Mouse (Mus musculus) forebrain, embryonic 16.5 days (tissue): Measurements from ENCODE around the gene Tmem132d. TPM values are rescaled to one million over a fixed set of nuclear protein-coding genes. Genes with fewer than 3 reads are reported as not detected.

Experiments
- ATAC-seq: fragments of 200-750 bp; cut with Nextera tagmentation; 2 replicates; pipeline ENCODE4 v1.8.0; 2017; ENCODE audit warnings: mild to moderate bottlenecking, moderate library complexity
- H3K27ac ChIP-seq: fragments of 300-500 bp; sonication (generic); 2 replicates; pipeline ENCODE4 v1.5.1; 2014; ENCODE audit warnings: low read length, control low read depth
- H3K27me3 ChIP-seq: fragments of 300-500 bp; sonication (generic); replicated peaks from 2 replicates; pipeline ENCODE4 v1.6.1; 2014; ENCODE audit warnings: low read length; ENCODE audit not compliant: control insufficient read depth, insufficient read depth
- H3K36me3 ChIP-seq: fragments of 300-500 bp; sonication (generic); 2 replicates; pipeline ENCODE4 v1.6.1; 2014; ENCODE audit not compliant: control insufficient read depth, insufficient read depth
- H3K4me1 ChIP-seq: fragments of 300-500 bp; sonication (generic); replicated peaks from 2 replicates; pipeline ENCODE4 v1.6.1; 2014; ENCODE audit warnings: low read length; ENCODE audit not compliant: control insufficient read depth, insufficient read depth
- H3K4me2 ChIP-seq: fragments of 300-500 bp; sonication (generic); 2 replicates; pipeline ENCODE4 v1.6.1; 2014; ENCODE audit warnings: mild to moderate bottlenecking, low read length, control low read depth
- H3K4me3 ChIP-seq: fragments of 300-500 bp; sonication (generic); replicated peaks from 2 replicates; pipeline ENCODE4 v1.5.1; 2014; ENCODE audit warnings: mild to moderate bottlenecking, low read length, control low read depth
- H3K9ac ChIP-seq: fragments of 300-500 bp; sonication (generic); replicated peaks from 2 replicates; pipeline ENCODE4 v1.6.1; 2014; ENCODE audit warnings: low read depth, low read length, control low read depth
- H3K9me3 ChIP-seq: fragments of 300-500 bp; sonication (generic); 2 replicates; pipeline ENCODE4 v1.6.1; 2016; ENCODE audit warnings: low read length; ENCODE audit not compliant: control insufficient read depth
- WGBS: fragments of 180-500 bp; shearing (Covaris S2); extraction: QIAGEN DNeasy Blood & Tissue Kit; methylation state at CpG from one replicate; pipeline ENCODE4 v1.1.7; 2014; 5-methylcytosine and 5-hydroxymethylcytosine counted together
- polyA plus RNA-seq: library from polyadenylated mRNA; unstranded; fragments of >200 nt; fragmentation: Nextera tagmentation; extraction: Ambion mirVana; gene quantifications from 2 replicates; pipeline ENCODE4 v1.2.1, GENCODE M21; 2015

The Tmem132d gene
- polyA plus RNA-seq, 1 experiment from 2014 or later, result 1.7 TPM

DNA sequence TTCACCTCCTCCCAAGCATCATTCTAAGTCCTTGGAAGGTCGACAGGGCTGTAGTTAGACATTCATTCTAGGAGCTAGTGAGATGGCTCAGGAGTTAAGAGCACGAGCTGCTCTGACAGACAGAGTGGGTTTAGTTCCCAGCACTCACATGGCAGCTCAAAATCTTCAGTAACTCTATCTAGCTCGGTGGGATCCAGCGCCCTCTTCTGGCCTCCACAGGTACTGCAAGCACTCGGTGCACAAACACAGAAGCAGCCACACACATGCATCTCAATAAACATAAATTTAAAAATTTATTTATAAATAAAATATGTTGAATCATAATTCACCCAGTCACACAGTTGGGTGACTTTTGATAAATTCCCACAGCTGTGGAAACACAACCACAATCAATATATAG is 321.2 kb downstream of the Tmem132d start:
- no peak overlapping the region for H3K4me3 ChIP-seq
- no peak overlapping the region for H3K9ac ChIP-seq
- no peak for ATAC-seq
- no peak overlapping the region for H3K27ac ChIP-seq
- WGBS, result 76% methylated on average over 5 of the region's 5 CpGs
- H3K4me2 ChIP-seq, result no peak overlapping the region
- no peaks in the 10 kb centered on the region for H3K27me3 ChIP-seq
- no peaks in the 10 kb centered on the region for H3K36me3 ChIP-seq
- H3K4me1 ChIP-seq, result peaks cover 8% of the 10 kb centered on the region; the same call in 1 of the 2 replicates
- peaks cover 5% of the 10 kb centered on the region; the same call in 1 of the 2 replicates for H3K9me3 ChIP-seq

DNA sequence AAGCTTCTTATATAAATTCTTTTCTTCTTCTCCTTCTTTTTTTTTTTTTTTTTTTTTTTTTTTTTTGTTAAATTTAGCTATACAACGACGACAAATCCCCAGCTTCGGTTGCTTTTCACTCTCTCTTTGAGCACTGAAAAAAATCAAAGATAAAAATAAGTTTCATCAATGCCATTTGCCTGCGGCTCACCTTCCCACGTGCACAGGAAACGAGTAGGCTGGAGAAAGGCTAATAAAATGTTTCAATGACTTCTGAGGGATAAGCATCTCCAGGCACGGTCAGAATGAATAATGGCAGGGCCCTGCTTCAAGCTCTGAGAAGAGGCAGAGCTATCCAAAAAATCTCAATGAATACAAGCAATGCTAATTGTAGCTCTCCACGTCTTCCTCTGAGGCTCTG is 330.3 kb downstream of the Tmem132d start:
- ATAC-seq, result no peak
- no peaks in the 10 kb centered on the region for H3K4me1 ChIP-seq
- no peaks in the 10 kb centered on the region for H3K36me3 ChIP-seq
- no peak overlapping the region for H3K4me2 ChIP-seq
- no peaks in the 10 kb centered on the region for H3K9me3 ChIP-seq
- no peaks in the 10 kb centered on the region for H3K27me3 ChIP-seq
- 78% methylated on average over 8 of the region's 8 CpGs for WGBS
- H3K27ac ChIP-seq, result no peak overlapping the region
- no peak overlapping the region for H3K9ac ChIP-seq
- no peak overlapping the region for H3K4me3 ChIP-seq

DNA sequence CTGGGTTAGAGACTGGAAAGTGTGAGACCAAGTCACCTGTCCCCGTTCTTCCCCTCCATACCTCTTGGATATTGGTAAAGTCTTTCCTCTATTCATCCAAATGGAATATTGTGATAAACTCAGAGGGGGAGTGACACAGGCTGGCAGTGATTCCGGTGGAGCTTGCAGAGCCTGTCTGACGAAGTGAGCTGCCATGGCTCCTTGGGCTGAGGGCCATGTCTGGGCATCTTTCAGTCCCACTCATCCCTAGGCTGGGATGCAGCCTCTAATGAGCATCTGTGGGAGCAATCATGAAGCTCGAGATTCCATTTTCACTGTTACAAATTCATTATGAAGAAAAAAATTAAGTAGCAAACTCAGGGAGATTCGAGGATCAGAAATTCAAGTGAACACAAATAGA is 332.5 kb downstream of the Tmem132d start:
- no peaks in the 10 kb centered on the region for H3K4me1 ChIP-seq
- no peak overlapping the region for H3K4me3 ChIP-seq
- WGBS, result 76% methylated on average over 5 of the region's 5 CpGs
- H3K9ac ChIP-seq, result no peak overlapping the region
- H3K27ac ChIP-seq, result no peak overlapping the region
- H3K36me3 ChIP-seq, result no peaks in the 10 kb centered on the region
- no peaks in the 10 kb centered on the region for H3K27me3 ChIP-seq
- ATAC-seq, result no peak
- no peak overlapping the region for H3K4me2 ChIP-seq
- no peaks in the 10 kb centered on the region for H3K9me3 ChIP-seq

DNA sequence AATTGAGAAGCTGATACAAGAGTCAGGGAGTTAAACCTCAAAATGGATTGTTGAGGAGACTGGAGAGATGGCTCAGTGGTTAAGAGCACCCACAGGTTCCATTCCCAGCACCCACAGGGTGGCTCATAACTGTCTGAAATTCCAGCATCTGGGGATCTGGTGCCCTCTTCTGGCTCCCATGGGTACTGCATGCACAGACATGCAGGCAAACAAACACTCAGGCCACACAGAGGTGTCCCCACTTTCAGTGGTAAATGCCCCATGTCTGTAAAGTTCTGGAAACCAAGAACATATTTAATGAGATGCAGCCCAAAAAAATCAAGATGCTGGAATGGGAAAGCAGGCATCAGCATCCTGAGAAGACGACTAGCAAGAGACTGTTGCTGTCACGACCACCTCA is 333.4 kb downstream of the Tmem132d start:
- H3K9me3 ChIP-seq, result no peaks in the 10 kb centered on the region
- WGBS, result 79% methylated on average over 2 of the region's 2 CpGs
- no peak overlapping the region for H3K9ac ChIP-seq
- H3K27ac ChIP-seq, result no peak overlapping the region
- H3K4me3 ChIP-seq, result no peak overlapping the region
- H3K4me1 ChIP-seq, result no peaks in the 10 kb centered on the region
- H3K27me3 ChIP-seq, result no peaks in the 10 kb centered on the region
- H3K36me3 ChIP-seq, result no peaks in the 10 kb centered on the region
- ATAC-seq, result no peak
- H3K4me2 ChIP-seq, result no peak overlapping the region

DNA sequence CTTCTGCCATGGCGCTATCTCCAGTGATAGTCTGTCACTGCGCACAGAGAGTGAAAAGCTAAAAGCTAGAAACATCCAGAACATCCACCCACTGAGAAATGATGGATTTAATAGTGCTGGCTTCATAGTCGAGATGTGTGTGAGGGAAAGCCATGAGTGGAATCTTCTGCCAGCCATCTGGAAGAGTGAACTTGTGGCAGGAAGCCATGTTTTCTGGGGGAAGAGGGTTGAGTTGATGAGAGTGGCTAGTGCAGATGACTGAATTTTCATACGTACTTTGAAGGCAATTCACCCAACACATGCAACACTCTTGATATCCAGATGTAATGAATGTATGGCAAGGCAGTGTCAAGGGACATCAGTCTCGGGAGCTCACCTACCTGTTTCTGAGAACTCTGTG is 342.3 kb downstream of the Tmem132d start:
- no peak overlapping the region for H3K9ac ChIP-seq
- H3K27ac ChIP-seq, result no peak overlapping the region
- no peaks in the 10 kb centered on the region; the same call in 1 of the 2 replicates for H3K9me3 ChIP-seq
- H3K4me1 ChIP-seq, result no peaks in the 10 kb centered on the region
- no peak overlapping the region for H3K4me3 ChIP-seq
- no peaks in the 10 kb centered on the region for H3K36me3 ChIP-seq
- H3K27me3 ChIP-seq, result no peaks in the 10 kb centered on the region
- no peak overlapping the region for H3K4me2 ChIP-seq
- no peak for ATAC-seq
- 77% methylated on average over 5 of the region's 5 CpGs for WGBS

DNA sequence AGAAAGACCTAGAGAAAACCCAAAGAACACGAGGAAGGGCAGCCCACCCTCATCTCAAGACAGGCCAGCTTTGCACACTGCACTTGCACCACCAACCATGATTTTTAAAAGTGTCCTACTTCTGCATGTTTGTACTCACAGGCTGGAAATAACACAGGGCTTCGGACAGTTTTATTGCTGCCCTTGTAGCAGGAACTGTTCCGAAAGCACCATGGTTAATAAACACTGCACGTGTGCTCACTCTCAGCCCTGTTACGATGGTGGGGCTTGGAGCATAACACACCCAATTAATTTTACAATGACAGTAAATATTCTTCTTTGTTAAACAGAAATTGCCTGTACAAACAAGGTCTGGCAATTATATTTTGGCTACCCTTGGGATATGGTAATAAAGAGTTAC is 357.4 kb downstream of the Tmem132d start:
- Histone ChIP-seq H3K27me3 (no peaks in the 10 kb centered on the region), H3K9me3 (no peaks in the 10 kb centered on the region), H3K4me2 (no peak overlapping the region), H3K4me3 (no peak overlapping the region), H3K36me3 (no peaks in the 10 kb centered on the region), H3K9ac (no peak overlapping the region), H3K4me1 (no peaks in the 10 kb centered on the region), H3K27ac (no peak overlapping the region)
- WGBS, result 63% methylated on average over 5 of the region's 5 CpGs
- ATAC-seq, result no peak

DNA sequence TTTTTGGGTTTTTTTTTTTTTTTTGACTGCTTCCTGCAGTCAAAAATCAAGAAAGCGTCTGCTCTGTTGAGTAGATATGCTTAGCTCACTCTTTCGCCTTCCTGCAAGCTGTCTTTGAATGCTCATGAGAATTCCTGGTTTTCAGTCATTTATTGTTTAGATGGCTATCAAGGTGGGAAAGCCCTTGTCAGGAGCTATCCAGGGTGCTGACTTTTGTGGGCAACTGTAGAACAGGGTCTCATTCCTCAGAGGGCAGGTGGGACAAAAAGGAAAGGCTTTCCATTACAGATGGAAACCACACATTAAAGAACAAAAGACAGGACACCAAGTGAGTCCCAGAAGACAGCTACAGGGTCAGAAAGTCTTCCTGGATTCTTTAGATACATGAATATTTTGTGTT is 360.3 kb downstream of the Tmem132d start:
- H3K27me3 ChIP-seq, result no peaks in the 10 kb centered on the region
- ATAC-seq, result no peak
- H3K9me3 ChIP-seq, result peaks cover 3% of the 10 kb centered on the region; the same call in 1 of the 2 replicates
- H3K9ac ChIP-seq, result no peak overlapping the region
- H3K4me1 ChIP-seq, result no peaks in the 10 kb centered on the region
- 88% methylated on average over 2 of the region's 2 CpGs for WGBS
- H3K4me3 ChIP-seq, result no peak overlapping the region
- no peak overlapping the region for H3K27ac ChIP-seq
- no peak overlapping the region for H3K4me2 ChIP-seq
- no peaks in the 10 kb centered on the region for H3K36me3 ChIP-seq

DNA sequence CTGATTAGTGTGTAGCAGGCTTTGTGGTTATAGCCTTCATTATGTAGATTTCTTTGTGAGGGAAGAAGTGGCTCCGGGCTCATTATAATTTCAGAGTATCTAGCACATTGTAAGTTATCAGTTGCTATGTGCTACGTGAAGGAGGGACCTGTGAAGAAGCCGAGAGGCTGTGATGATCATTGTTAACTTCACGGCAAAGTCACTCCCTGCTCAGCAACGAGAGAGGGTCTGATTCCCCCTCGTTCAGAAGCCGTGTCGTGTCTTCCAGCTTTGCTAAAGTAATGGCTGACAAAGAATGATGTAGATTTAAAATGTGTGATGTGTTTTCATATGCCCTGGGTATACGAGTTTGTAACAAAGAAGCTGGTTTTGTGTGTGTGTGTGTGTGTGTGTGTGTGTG is 391.1 kb downstream of the Tmem132d start:
- no peaks in the 10 kb centered on the region for H3K4me1 ChIP-seq
- 45% methylated on average over 9 of the region's 9 CpGs for WGBS
- H3K36me3 ChIP-seq, result no peaks in the 10 kb centered on the region
- H3K4me3 ChIP-seq, result no peak overlapping the region
- H3K9ac ChIP-seq, result no peak overlapping the region
- ATAC-seq, result 0 out of 2 replicates have a peak, but pooled peaks have one; percentile 20
- H3K9me3 ChIP-seq, result no peaks in the 10 kb centered on the region
- no peak overlapping the region for H3K4me2 ChIP-seq
- H3K27ac ChIP-seq, result no peak overlapping the region
- no peaks in the 10 kb centered on the region for H3K27me3 ChIP-seq

DNA sequence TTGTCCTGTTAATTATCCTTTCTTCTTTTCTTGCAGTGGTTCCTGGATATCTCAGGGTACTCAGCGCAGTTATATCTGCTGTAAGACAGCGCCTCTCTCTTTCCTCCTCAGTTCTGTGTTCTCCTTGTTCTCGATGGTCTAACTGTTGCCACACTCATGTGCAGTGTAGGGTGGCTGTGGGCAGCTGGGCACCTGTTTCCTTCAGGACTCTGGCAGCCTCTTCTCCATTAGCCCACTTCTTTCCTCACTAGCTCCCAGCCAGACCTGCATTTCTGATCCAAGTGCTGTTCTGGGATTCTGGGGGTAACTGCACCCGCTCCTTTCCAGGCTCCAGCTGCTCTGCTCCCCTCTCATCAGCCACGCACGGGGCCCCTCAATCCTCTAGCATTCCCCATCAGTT is 392.8 kb downstream of the Tmem132d start:
- Histone ChIP-seq H3K9me3 (no peaks in the 10 kb centered on the region), H3K4me1 (no peaks in the 10 kb centered on the region), H3K27me3 (no peaks in the 10 kb centered on the region), H3K9ac (no peak overlapping the region), H3K36me3 (no peaks in the 10 kb centered on the region), H3K4me3 (no peak overlapping the region), H3K4me2 (no peak overlapping the region), H3K27ac (no peak overlapping the region)
- 71% methylated on average over 6 of the region's 6 CpGs for WGBS
- ATAC-seq, result no peak

DNA sequence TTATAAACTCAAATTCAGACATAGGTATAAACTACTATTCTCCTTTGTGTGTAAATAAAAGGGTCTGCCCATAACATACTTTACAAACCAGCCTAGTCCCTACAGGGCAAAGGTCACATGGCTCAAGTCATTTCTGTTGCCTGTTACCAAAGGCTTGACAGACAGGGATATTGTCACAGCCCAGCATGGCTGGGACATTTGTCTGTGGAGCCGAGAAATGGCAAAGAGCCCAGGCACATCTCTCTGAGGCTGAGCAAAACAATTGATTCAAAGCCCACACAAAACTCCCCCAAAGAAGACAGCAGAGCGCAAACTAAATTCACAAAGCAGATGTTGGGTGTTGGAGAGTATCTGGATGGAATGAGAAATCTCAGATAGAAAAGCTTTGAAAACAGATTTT is 405.8 kb downstream of the Tmem132d start:
- Histone ChIP-seq H3K27ac (no peak overlapping the region), H3K36me3 (no peaks in the 10 kb centered on the region), H3K4me1 (peaks cover 4% of the 10 kb centered on the region; the same call in 1 of the 2 replicates), H3K9me3 (no peaks in the 10 kb centered on the region), H3K27me3 (no peaks in the 10 kb centered on the region), H3K9ac (no peak overlapping the region), H3K4me2 (no peak overlapping the region), H3K4me3 (no peak overlapping the region)
- no peak for ATAC-seq
- 4% methylated on average over 2 of the region's 2 CpGs for WGBS
